Mouse (Mus musculus): ENCODE results near the gene Ccdc70. TPM values are rescaled to one million over a fixed set of nuclear protein-coding genes. Genes with fewer than 3 reads are reported as not detected.

Gene Ccdc70
- polyA plus RNA-seq, 1 experiment from 2014 or later = not detected

DNA sequence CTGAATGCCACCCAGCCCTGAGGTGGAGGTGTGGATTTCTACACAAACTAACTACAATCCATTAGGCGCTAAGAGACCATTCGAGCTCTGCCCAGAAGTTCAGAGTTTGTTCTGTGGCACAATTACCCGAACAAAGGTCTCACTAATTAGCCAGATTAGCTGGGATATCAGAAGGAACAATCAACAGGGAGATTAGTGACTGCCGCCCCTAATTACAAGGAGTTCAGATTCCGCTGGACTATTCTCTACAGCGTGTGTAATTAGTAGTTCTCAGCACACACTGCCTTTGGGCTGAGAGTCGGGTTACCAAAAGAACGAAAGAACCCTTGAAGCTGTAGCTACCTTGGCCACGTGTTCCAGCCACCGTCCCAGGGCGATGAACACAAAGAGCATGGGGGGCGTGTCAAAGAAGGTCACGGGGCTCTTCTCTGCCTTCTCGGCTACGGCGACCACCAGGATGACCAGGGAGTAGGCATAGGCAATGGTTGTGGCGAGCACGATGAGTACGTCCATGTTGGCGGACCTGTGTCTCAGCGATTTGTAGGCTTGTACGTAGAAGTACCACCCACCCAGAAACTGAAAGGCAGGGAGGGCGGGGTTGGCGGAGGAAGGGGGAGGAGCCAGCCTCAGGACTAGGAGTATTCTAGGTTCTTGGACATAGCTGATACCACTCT lies 43.6 kb downstream of the Ccdc70 start:
- Histone ChIP-seq H3K27ac (ENCODE audit: low read depth, low read length) (no peak overlapping the region), H3K4me2 (replicated peaks; ENCODE audit: low read depth, low read length) (no peak overlapping the region), H3K9ac (ENCODE audit: low read depth, low read length) (no peak overlapping the region), H3K36me3 (ENCODE audit: control insufficient read depth, insufficient read depth, low read length) (no peaks in the 10 kb centered on the region), H3K4me1 (replicated peaks; ENCODE audit: control insufficient read depth, insufficient read depth, low read length) (no peaks in the 10 kb centered on the region), H3K27me3 (ENCODE audit: control insufficient read depth, insufficient read depth, low read length) (no peaks in the 10 kb centered on the region), H3K4me3 (ENCODE audit: low read depth, low read length) (no peak overlapping the region), H3K9me3 (ENCODE audit: control insufficient read depth, low read length) (no peaks in the 10 kb centered on the region)
- 82% methylated on average over 24 of the region's 24 CpGs for WGBS
- ATAC-seq (ENCODE audit: low FRiP score) (no peak), DNase-seq (ENCODE audit: low spot score) (no peak)

DNA sequence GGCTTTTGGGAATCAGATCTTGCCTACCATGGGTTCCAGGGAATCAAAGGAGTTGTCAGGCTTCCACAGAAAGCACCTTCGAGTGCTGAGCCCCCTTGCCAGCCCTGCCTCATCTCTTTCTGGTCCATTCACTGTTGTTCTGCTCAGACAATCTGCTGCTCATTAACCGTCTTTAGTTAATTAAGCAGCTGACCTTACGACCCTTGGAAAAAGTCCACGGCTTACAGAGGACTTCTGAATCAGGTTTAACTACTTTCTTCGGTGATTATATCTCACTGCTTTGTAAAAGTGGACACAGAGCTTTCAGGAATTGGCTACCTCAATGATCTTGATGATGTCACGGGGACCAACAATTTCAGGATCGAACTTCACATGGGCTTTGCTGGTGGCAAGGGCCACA lies 48.2 kb downstream of the Ccdc70 start:
- Histone ChIP-seq H3K4me3 (ENCODE audit: low read depth, low read length) (no peak overlapping the region), H3K27ac (ENCODE audit: low read depth, low read length) (no peak overlapping the region), H3K27me3 (ENCODE audit: control insufficient read depth, insufficient read depth, low read length) (no peaks in the 10 kb centered on the region), H3K4me2 (replicated peaks; ENCODE audit: low read depth, low read length) (no peak overlapping the region), H3K9ac (ENCODE audit: low read depth, low read length) (no peak overlapping the region), H3K4me1 (replicated peaks; ENCODE audit: control insufficient read depth, insufficient read depth, low read length) (no peaks in the 10 kb centered on the region), H3K36me3 (ENCODE audit: control insufficient read depth, insufficient read depth, low read length) (no peaks in the 10 kb centered on the region), H3K9me3 (ENCODE audit: control insufficient read depth, low read length) (no peaks in the 10 kb centered on the region)
- ATAC-seq (ENCODE audit: low FRiP score) = no peak
- DNase-seq (ENCODE audit: low spot score) = no peak
- 79% methylated on average over 7 of the region's 7 CpGs for WGBS

DNA sequence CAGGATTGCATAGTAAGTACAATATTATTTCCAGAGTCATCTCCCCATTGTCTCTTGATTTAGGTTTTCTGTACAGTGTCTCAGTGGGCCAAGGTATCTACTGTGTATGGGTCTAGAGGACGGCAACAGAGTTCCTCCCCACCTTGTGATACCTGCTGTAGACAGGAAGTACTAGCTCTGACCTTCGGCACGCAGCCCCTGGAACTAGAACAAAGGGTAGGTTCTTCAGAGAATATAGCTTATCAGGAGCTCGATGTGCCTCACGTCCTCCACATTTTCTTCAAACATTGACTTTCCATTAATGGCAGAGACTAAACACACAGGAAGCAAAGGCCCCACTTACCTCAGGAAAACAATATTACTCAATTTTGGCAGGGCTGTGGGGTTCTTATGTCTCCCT lies 49.9 kb downstream of the Ccdc70 start:
- Histone ChIP-seq H3K27me3 (ENCODE audit: control insufficient read depth, insufficient read depth, low read length) (no peaks in the 10 kb centered on the region), H3K36me3 (ENCODE audit: control insufficient read depth, insufficient read depth, low read length) (no peaks in the 10 kb centered on the region), H3K4me2 (replicated peaks; ENCODE audit: low read depth, low read length) (no peak overlapping the region), H3K4me3 (ENCODE audit: low read depth, low read length) (no peak overlapping the region), H3K27ac (ENCODE audit: low read depth, low read length) (no peak overlapping the region), H3K4me1 (replicated peaks; ENCODE audit: control insufficient read depth, insufficient read depth, low read length) (no peaks in the 10 kb centered on the region), H3K9me3 (ENCODE audit: control insufficient read depth, low read length) (no peaks in the 10 kb centered on the region), H3K9ac (ENCODE audit: low read depth, low read length) (no peak overlapping the region)
- WGBS = 89% methylated on average over 5 of the region's 5 CpGs
- DNase-seq (ENCODE audit: low spot score) (no peak), ATAC-seq (ENCODE audit: low FRiP score) (no peak)

DNA sequence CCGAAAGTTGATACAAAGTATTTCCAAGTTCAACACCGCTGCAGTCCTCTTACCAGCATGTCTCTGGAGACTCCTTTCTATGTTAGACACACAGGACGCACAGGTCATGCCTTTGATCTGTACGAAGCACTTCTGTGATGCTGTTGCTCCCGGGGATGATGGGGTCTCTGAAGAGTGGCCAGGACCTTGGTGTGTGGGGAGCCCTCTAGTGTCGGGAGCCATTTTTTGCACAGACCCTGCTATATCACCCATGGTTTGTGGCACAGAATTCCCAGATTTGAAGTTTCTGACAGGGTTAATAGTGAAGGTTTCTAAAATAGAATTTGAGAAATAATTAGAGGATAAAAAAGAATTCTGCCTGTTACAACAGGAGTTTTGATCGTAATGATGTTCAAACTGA lies 52.7 kb downstream of the Ccdc70 start:
- Histone ChIP-seq H3K4me1 (replicated peaks; ENCODE audit: control insufficient read depth, insufficient read depth, low read length) (no peaks in the 10 kb centered on the region), H3K27ac (ENCODE audit: low read depth, low read length) (no peak overlapping the region), H3K36me3 (ENCODE audit: control insufficient read depth, insufficient read depth, low read length) (no peaks in the 10 kb centered on the region), H3K9me3 (ENCODE audit: control insufficient read depth, low read length) (no peaks in the 10 kb centered on the region), H3K27me3 (ENCODE audit: control insufficient read depth, insufficient read depth, low read length) (no peaks in the 10 kb centered on the region), H3K4me3 (ENCODE audit: low read depth, low read length) (no peak overlapping the region), H3K4me2 (replicated peaks; ENCODE audit: low read depth, low read length) (no peak overlapping the region), H3K9ac (ENCODE audit: low read depth, low read length) (no peak overlapping the region)
- 56% methylated on average over 7 of the region's 7 CpGs for WGBS
- DNase-seq (ENCODE audit: low spot score) (no peak), ATAC-seq (ENCODE audit: low FRiP score) (no peak)

Other genes with a start within 250 kb of the Ccdc70 start
- gene Defa24, start 235.3 kb upstream of the Ccdc70 start, polyA plus RNA-seq (2014; fragmentation: Nextera tagmentation; extraction: Ambion mirVana) = not detected in 2 replicates
- gene Defb50, start 146.2 kb upstream of the Ccdc70 start, polyA plus RNA-seq (2014; fragmentation: Nextera tagmentation; extraction: Ambion mirVana) = not detected in 2 replicates
- 0.67 TPM in 1 of 2 replicates, not detected in the other for gene Defb2, start 129.8 kb upstream of the Ccdc70 start, polyA plus RNA-seq (2014; fragmentation: Nextera tagmentation; extraction: Ambion mirVana)
- gene Defb10, start 110.9 kb upstream of the Ccdc70 start, polyA plus RNA-seq (2014; fragmentation: Nextera tagmentation; extraction: Ambion mirVana) = 0.91 and 1.5 TPM in 2 replicates
- not detected in 2 replicates for gene Defb9, start 84.4 kb upstream of the Ccdc70 start, polyA plus RNA-seq (2014; fragmentation: Nextera tagmentation; extraction: Ambion mirVana)
- gene Defb11, start 63.4 kb upstream of the Ccdc70 start, polyA plus RNA-seq (2014; fragmentation: Nextera tagmentation; extraction: Ambion mirVana) = 7.8 and 9.1 TPM in 2 replicates
- gene Defb15, start 37.1 kb upstream of the Ccdc70 start, polyA plus RNA-seq (2014; fragmentation: Nextera tagmentation; extraction: Ambion mirVana) = not detected in 2 replicates
- not detected in 2 replicates for gene Defb35, start 31.4 kb upstream of the Ccdc70 start, polyA plus RNA-seq (2014; fragmentation: Nextera tagmentation; extraction: Ambion mirVana)
- not detected in 2 replicates for gene Defb13, start 23.0 kb upstream of the Ccdc70 start, polyA plus RNA-seq (2014; fragmentation: Nextera tagmentation; extraction: Ambion mirVana)
- gene Fam90a1a, start 11.1 kb upstream of the Ccdc70 start, polyA plus RNA-seq (2014; fragmentation: Nextera tagmentation; extraction: Ambion mirVana) = not detected in 2 replicates
- gene Atp7b, start 90.5 kb downstream of the Ccdc70 start, polyA plus RNA-seq (2014; fragmentation: Nextera tagmentation; extraction: Ambion mirVana) = 1.3 and 1.9 TPM in 2 replicates
- 32.3 and 34.1 TPM in 2 replicates for gene Alg11, start 90.9 kb downstream of the Ccdc70 start, polyA plus RNA-seq (2014; fragmentation: Nextera tagmentation; extraction: Ambion mirVana)
- gene Nek5, start 155.3 kb downstream of the Ccdc70 start, polyA plus RNA-seq (2014; fragmentation: Nextera tagmentation; extraction: Ambion mirVana) = 0.77 and 0.91 TPM in 2 replicates
- 10.2 and 10.5 TPM in 2 replicates for gene Nek3, start 196.7 kb downstream of the Ccdc70 start, polyA plus RNA-seq (2014; fragmentation: Nextera tagmentation; extraction: Ambion mirVana)
- 52.1 and 58.7 TPM in 2 replicates for gene Ckap2, start 216.0 kb downstream of the Ccdc70 start, polyA plus RNA-seq (2014; fragmentation: Nextera tagmentation; extraction: Ambion mirVana)
- gene Vps36, start 223.0 kb downstream of the Ccdc70 start, polyA plus RNA-seq (2014; fragmentation: Nextera tagmentation; extraction: Ambion mirVana) = 35.8 and 39.8 TPM in 2 replicates